Comparison of ENCODE assay signal across 12 mouse cellular contexts in genomic region chr6:77462737-77463136, GRCm38 (mm10).
DNase-seq lines count a peak whose midpoint lies in the region; ATAC-seq and TF ChIP-seq lines count a peak whose summit lies in the region.
"Had no signal": no experiment of that assay in that cellular context is flagged by ENCODE, and none has a peak within 500 bp of the region (broad histone marks: within the 10 kb centered on the region; RNA-seq: fewer than 3 reads in every experiment).

No protein-coding gene starts in this region.

- H3K9ac ChIP-seq in forebrain, postnatal 0 days, result no peak overlapping the region
- H3K9ac ChIP-seq: heart, embryonic 13.5 days; hindbrain, embryonic 12.5 days; liver, embryonic 15.5 days had no signal

- 19% methylated on average over 1 of the region's 1 CpGs for WGBS in forebrain, postnatal 0 days
- 37% methylated on average over 1 of the region's 1 CpGs for WGBS in forebrain, embryonic 10.5 days

- H3K4me2 ChIP-seq in forebrain, postnatal 0 days (ENCODE audit: low read depth), result no peak overlapping the region
- H3K4me2 ChIP-seq: heart, embryonic 13.5 days; hindbrain, embryonic 12.5 days; liver, embryonic 15.5 days had no signal

- H3K4me3 ChIP-seq in forebrain, postnatal 0 days (ENCODE audit: low read depth, low read length), result no peak overlapping the region
- H3K4me3 ChIP-seq in forebrain, embryonic 10.5 days, result no peak overlapping the region
- H3K4me3 ChIP-seq: erythroblast, embryonic 14.5 days; gastrocnemius, adult 2 months; heart, embryonic 13.5 days; hindbrain, embryonic 12.5 days; liver, embryonic 15.5 days had no signal

- no peak for TF ChIP-seq CTCF in forebrain, postnatal 0 days (IDR thresholded peaks at IDR 0.05; ENCODE audit: low read depth)

- H3K4me1 ChIP-seq in forebrain, postnatal 0 days (ENCODE audit: insufficient read depth), result no peaks in the 10 kb centered on the region
- H3K4me1 ChIP-seq in forebrain, embryonic 10.5 days, result peaks cover 4% of the 10 kb centered on the region; the same call in 1 of the 2 replicates
- H3K4me1 ChIP-seq: heart, embryonic 13.5 days; hindbrain, embryonic 12.5 days; liver, embryonic 15.5 days had no signal

- no peak overlapping the region for H3K27ac ChIP-seq in forebrain, postnatal 0 days (ENCODE audit: low read depth, low read length)
- H3K27ac ChIP-seq in forebrain, embryonic 10.5 days, result no peak overlapping the region
- H3K27ac ChIP-seq: gastrocnemius, adult 2 months; heart, embryonic 13.5 days; hindbrain, embryonic 12.5 days; liver, embryonic 15.5 days had no signal

- H3K36me3 ChIP-seq in forebrain, postnatal 0 days (ENCODE audit: insufficient read depth), result no peaks in the 10 kb centered on the region
- no peaks in the 10 kb centered on the region for H3K36me3 ChIP-seq in forebrain, embryonic 10.5 days (replicated peaks)
- H3K36me3 ChIP-seq: heart, embryonic 13.5 days; hindbrain, embryonic 12.5 days; liver, embryonic 15.5 days had no signal

- ATAC-seq in forebrain, postnatal 0 days, result 0 out of 2 replicates have a peak, but pooled peaks have one; percentile 16

- no peaks in the 10 kb centered on the region for H3K9me3 ChIP-seq in forebrain, postnatal 0 days (ENCODE audit: low read length)
- no peaks in the 10 kb centered on the region for H3K9me3 ChIP-seq in forebrain, embryonic 10.5 days
- H3K9me3 ChIP-seq: heart, embryonic 13.5 days; hindbrain, embryonic 12.5 days; liver, embryonic 15.5 days had no signal

- no peak for DNase-seq in forebrain, postnatal 0 days
- DNase-seq in forebrain, embryonic 10.5 days (ENCODE audit: extremely low spot score, low spot score), result no peak
- DNase-seq in kidney, postnatal 14 days, result peak; percentile 11
- no peak for DNase-seq in kidney, postnatal 4 days
- peak; percentile 49 for DNase-seq in adrenal gland, postnatal 10 days
- peak; percentile 32 for DNase-seq in fibroblast of lung, adult 2 months (ENCODE audit: low read depth)
- no peak for DNase-seq in thymus, adult 18-20 months
- DNase-seq: gastrocnemius, adult 2 months had no signal

- H3K27me3 ChIP-seq in forebrain, postnatal 0 days (ENCODE audit: insufficient read depth, low read length), result no peaks in the 10 kb centered on the region
- no peaks in the 10 kb centered on the region for H3K27me3 ChIP-seq in forebrain, embryonic 10.5 days (ENCODE audit: poor library complexity, severe bottlenecking)
- H3K27me3 ChIP-seq: heart, embryonic 13.5 days; hindbrain, embryonic 12.5 days; liver, embryonic 15.5 days had no signal

Comparison
In these comparisons a context has a peak if more than half of its experiments do, and no peak if none do; other contexts are left out.
1. DNase-seq: peak in kidney, postnatal 14 days (single experiment), adrenal gland, postnatal 10 days (single experiment) and fibroblast of lung, adult 2 months (single experiment); none in forebrain, postnatal 0 days (single experiment), forebrain, embryonic 10.5 days (single experiment), kidney, postnatal 4 days (0 of 2) and thymus, adult 18-20 months (0 of 2).